Mouse (Mus musculus) forebrain, postnatal 0 days (tissue): ENCODE measurements around the gene Clasp2. TPM values are rescaled to one million over a fixed set of nuclear protein-coding genes. Genes with fewer than 3 reads are reported as not detected.

ENCODE experiments used
- ATAC-seq: fragments of 200-750 bp; cut with Nextera tagmentation; 2 replicates; pipeline ENCODE4 v1.8.0; 2017; ENCODE audit warnings: mild to moderate bottlenecking, moderate library complexity
- DNase-seq: peaks from one replicate; pipeline ENCODE4 v3.0.0-alpha.2; 2015
- H3K27ac ChIP-seq: fragments of 300-500 bp; sonication (generic); 2 replicates; pipeline ENCODE4 v1.5.1; 2014; ENCODE audit warnings: low read depth, mild to moderate bottlenecking, antibody characterized with exemption, low read length, moderate library complexity, mixed read lengths
- H3K27me3 ChIP-seq: fragments of 300-500 bp; sonication (generic); 2 replicates; pipeline ENCODE4 v1.6.1; 2014; ENCODE audit warnings: mild to moderate bottlenecking, low read length, mixed read lengths; ENCODE audit not compliant: insufficient read depth
- H3K36me3 ChIP-seq: fragments of 300-500 bp; sonication (generic); 2 replicates; pipeline ENCODE4 v1.6.1; 2014; ENCODE audit warnings: mild to moderate bottlenecking, moderate library complexity; ENCODE audit not compliant: insufficient read depth
- H3K4me1 ChIP-seq: fragments of 300-500 bp; sonication (generic); 2 replicates; pipeline ENCODE4 v1.6.1; 2014; ENCODE audit warnings: antibody characterized with exemption; ENCODE audit not compliant: insufficient read depth
- H3K4me2 ChIP-seq: fragments of 300-500 bp; sonication (generic); 2 replicates; pipeline ENCODE4 v1.6.1; 2014; ENCODE audit warnings: low read depth, mild to moderate bottlenecking, moderate library complexity
- H3K4me3 ChIP-seq: fragments of 300-500 bp; sonication (generic); 2 replicates; pipeline ENCODE4 v1.5.1; 2014; ENCODE audit warnings: low read depth, low read length, mixed read lengths
- H3K9ac ChIP-seq: fragments of 300-500 bp; sonication (generic); 2 replicates; pipeline ENCODE4 v1.6.1; 2014; ENCODE audit warnings: mild to moderate bottlenecking
- H3K9me3 ChIP-seq: fragments of 300-500 bp; sonication (generic); 2 replicates; pipeline ENCODE4 v1.6.1; 2016; ENCODE audit warnings: low read length
- CTCF ChIP-seq: sonication (generic); IDR thresholded peaks from 2 replicates; pipeline ENCODE4 v1.5.1; 2016; ENCODE audit warnings: antibody characterized with exemption, control low read depth, low read depth
- WGBS: fragments of 180-500 bp; shearing (Covaris S2); extraction: QIAGEN DNeasy Blood & Tissue Kit; methylation state at CpG from one replicate; pipeline ENCODE4 v1.1.7; 2014; 5-methylcytosine and 5-hydroxymethylcytosine counted together
- polyA plus RNA-seq: library from polyadenylated mRNA; unstranded; fragments of >200 nt; fragmentation: Nextera tagmentation; extraction: Ambion mirVana; gene quantifications from 2 replicates; pipeline ENCODE4 v1.2.1, GENCODE M21; 2015
- total RNA-seq: library from RNA; depleted of rRNA; stranded (reverse); fragments of >200 nt; gene quantifications from 2 replicates; pipeline ENCODE4 v1.2.3, GENCODE M21; 2014

The Clasp2 gene
- total and polyA plus RNA-seq, 2 experiments from 2014 or later: 95.6 to 278 TPM

DNA sequence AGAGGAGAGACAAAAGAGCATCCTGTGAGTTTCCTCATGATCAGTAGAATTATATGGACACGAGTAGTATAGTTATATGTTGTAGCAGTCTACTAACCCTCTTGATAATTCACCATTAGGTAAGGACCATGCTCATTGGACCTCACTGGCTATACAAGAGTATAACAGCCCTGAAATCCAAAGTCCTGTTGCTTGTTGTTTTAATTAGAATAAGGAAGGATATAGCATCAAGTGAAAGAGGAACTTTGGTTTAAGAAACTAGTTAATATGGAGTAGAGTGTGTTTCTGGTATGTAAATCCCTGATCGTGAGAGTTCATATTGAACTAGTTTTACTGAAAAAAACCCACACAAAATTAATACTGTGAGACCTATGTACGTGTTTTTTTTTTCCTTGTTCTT is 59.4 kb downstream of the Clasp2 start:
- Histone ChIP-seq H3K9me3 (no peaks in the 10 kb centered on the region), H3K27me3 (no peaks in the 10 kb centered on the region), H3K4me2 (no peak overlapping the region), H3K27ac (no peak overlapping the region), H3K4me1 (peaks cover 5% of the 10 kb centered on the region; the same call in 1 of the 2 replicates), H3K4me3 (no peak overlapping the region), H3K36me3 (no peaks in the 10 kb centered on the region), H3K9ac (no peak overlapping the region)
- no peak for TF ChIP-seq CTCF
- ATAC-seq (no peak), DNase-seq (no peak)
- 91% methylated on average over 3 of the region's 3 CpGs for WGBS

DNA sequence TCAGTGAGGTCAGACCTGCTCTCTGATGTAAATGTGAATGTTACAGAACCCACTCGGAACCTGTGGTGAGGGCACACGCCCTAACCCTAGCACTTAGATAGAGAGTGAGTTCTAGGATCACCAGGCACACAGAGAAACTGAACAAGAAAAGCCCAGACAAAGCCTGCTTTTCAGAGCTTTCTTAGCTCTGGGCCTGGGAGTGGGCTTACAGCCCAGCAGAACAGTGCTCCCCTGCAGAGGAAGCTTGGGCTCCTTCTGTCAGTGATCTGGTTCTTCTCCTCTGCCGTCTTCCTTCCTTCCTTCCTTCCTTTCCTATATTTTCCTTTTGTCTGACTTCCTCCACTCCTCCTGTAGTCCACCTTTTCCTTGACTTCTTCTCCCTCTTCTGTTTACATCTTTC is 61.5 kb downstream of the Clasp2 start:
- DNase-seq: no peak
- H3K4me3 ChIP-seq: no peak overlapping the region
- no peaks in the 10 kb centered on the region for H3K36me3 ChIP-seq
- 37% methylated on average over 3 of the region's 3 CpGs for WGBS
- H3K27me3 ChIP-seq: no peaks in the 10 kb centered on the region
- no peaks in the 10 kb centered on the region for H3K4me1 ChIP-seq
- no peak for ATAC-seq
- no peak for TF ChIP-seq CTCF
- H3K27ac ChIP-seq: no peak overlapping the region
- H3K9ac ChIP-seq: no peak overlapping the region
- no peak overlapping the region for H3K4me2 ChIP-seq
- no peaks in the 10 kb centered on the region for H3K9me3 ChIP-seq

DNA sequence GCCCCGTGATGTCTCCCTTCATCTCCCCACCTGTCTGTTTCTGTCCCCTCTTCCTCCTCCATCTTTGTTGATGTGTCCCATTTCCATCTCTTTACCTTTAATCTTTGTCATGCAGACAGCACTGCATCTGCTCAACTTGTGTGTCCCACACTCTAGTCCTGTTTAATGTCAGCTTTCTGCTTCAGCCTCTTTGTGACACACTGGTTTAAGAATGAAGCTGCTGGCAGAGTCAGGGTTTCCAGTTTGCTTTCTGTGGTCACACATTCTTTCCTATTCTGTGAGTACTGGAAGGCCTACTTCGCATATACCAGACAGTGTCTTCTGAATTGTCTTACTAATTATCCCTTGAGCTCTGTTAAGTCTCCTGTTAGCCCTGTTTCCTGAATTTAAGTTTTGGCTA is 62.5 kb downstream of the Clasp2 start:
- Histone ChIP-seq H3K9me3 (no peaks in the 10 kb centered on the region), H3K9ac (no peak overlapping the region), H3K36me3 (no peaks in the 10 kb centered on the region), H3K4me2 (no peak overlapping the region), H3K27me3 (no peaks in the 10 kb centered on the region), H3K27ac (no peak overlapping the region), H3K4me1 (no peaks in the 10 kb centered on the region), H3K4me3 (no peak overlapping the region)
- TF ChIP-seq CTCF: no peak
- ATAC-seq (no peak), DNase-seq (no peak)
- 79% methylated on average over 2 of the region's 2 CpGs for WGBS

DNA sequence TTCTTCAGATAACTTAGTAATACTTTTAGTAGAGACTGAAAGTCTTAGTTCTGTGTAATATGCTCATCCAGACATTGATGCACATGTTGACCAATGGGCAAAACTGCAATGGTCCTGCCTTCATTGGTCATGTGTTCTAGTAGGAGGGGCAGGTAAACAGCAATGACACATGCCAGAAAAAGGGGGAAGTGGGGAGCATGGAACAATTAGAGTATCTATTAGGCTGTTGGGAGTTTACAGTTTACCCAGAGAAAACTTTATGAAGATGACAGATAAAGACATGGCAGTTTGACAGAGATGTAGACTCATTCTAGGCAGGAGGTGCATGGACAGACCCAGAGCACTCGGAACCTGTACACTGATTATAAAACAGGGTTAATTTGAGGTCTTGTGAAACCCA is 64.1 kb downstream of the Clasp2 start:
- ATAC-seq: no peak
- H3K9ac ChIP-seq: no peak overlapping the region
- H3K27me3 ChIP-seq: no peaks in the 10 kb centered on the region
- TF ChIP-seq CTCF: no peak
- no peak overlapping the region for H3K27ac ChIP-seq
- no peaks in the 10 kb centered on the region for H3K4me1 ChIP-seq
- H3K4me3 ChIP-seq: no peak overlapping the region
- no peak overlapping the region for H3K4me2 ChIP-seq
- H3K36me3 ChIP-seq: no peaks in the 10 kb centered on the region
- no peak for DNase-seq
- 97% methylated on average over 1 of the region's 1 CpGs for WGBS
- no peaks in the 10 kb centered on the region for H3K9me3 ChIP-seq

DNA sequence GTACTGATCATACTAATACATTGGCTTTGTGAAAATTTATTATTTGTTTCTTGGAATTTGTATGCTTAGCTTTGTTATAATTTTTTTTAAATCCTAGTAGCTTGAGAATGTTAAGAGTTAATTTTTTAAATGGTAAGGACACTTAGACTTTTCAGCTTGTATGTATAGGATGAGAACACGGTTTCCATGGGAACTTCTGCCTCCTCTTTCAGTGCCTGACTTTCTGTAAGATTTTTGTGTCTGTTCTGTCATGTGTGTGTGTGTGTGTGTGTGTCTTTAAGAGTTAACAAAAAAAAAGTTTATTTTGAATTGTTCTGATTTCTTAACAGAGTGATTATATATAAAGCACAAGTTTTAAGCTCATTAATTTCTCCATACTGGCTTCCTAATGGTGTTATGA is 70.1 kb downstream of the Clasp2 start:
- Histone ChIP-seq H3K27me3 (no peaks in the 10 kb centered on the region), H3K27ac (peak overlapping the region; percentile 93), H3K4me3 (peak overlapping the region; percentile 49), H3K36me3 (no peaks in the 10 kb centered on the region), H3K4me2 (peak overlapping the region; percentile 51), H3K4me1 (peaks cover 15% of the 10 kb centered on the region), H3K9me3 (no peaks in the 10 kb centered on the region), H3K9ac (0 out of 2 replicates have a peak overlapping the region, but pooled peaks have one; percentile 19)
- WGBS: 25% methylated on average over 1 of the region's 1 CpGs
- ATAC-seq: no peak; the same call in 1 of the 2 replicates
- TF ChIP-seq CTCF: no peak
- DNase-seq: peak; percentile 49

DNA sequence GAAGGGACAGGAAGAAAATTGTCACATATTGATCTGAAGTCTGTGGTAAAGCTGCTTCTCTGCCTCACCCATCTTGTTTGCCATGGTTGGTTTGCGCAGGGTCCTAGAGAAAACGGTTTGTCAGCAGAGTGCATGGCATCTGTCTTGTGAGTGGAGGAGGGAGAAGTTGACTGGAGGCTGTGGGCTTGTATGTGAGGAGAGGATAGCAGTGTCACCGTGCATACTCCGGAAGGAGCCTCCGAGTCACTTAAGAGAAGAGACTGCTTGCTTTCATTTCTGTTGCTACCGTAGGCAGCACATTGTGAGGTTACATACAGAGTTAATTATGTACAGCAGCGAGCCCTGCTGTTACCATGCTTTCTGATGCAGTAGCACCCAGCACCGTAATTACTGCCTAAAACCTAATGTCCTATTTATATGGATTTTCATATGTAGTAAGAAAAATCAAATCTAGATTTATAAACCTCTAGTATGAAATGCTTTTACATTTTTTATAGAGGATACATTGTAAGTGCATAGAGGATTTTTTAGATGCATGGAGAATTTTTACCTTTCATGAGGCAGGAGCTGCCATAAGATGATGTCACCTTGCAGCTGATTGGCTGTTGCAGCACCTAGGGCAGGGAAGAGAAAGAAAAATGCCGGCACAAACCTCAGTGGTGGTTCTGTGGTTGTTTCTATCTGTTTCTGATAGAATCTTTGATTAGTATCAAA is 70.8 kb downstream of the Clasp2 start:
- peak overlapping the region; percentile 93 for H3K27ac ChIP-seq
- no peak for TF ChIP-seq CTCF
- H3K9ac ChIP-seq: peak overlapping the region; percentile 54
- peak overlapping the region; percentile 49 for H3K4me3 ChIP-seq
- no peaks in the 10 kb centered on the region for H3K9me3 ChIP-seq
- ATAC-seq: peak; percentile 96
- H3K36me3 ChIP-seq: no peaks in the 10 kb centered on the region
- H3K27me3 ChIP-seq: no peaks in the 10 kb centered on the region
- 5% methylated on average over 9 of the region's 9 CpGs for WGBS
- H3K4me1 ChIP-seq: peaks cover 15% of the 10 kb centered on the region
- peak; percentile 91 for DNase-seq
- H3K4me2 ChIP-seq: peak overlapping the region; percentile 51

DNA sequence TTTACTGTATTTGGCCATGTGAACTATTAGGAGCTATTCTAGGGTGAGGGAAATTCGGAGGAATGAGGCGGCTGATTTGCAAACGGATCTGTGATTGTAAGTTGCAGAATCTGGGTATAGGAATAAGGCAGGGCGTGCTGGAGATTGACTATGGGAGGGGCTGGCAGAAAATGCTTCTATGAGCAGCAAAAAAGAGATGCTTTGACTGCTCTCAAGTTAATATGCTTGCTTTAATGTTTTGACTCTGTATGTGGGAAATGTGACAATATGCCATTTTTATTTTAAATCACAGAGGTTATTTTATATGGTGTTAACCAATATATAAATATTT is 71.4 kb downstream of the Clasp2 start:
- Histone ChIP-seq H3K27me3 (no peaks in the 10 kb centered on the region), H3K36me3 (no peaks in the 10 kb centered on the region), H3K27ac (peak overlapping the region; percentile 93), H3K9me3 (no peaks in the 10 kb centered on the region), H3K4me2 (peak overlapping the region; percentile 51), H3K4me3 (peak overlapping the region; percentile 49), H3K9ac (peak overlapping the region; percentile 54), H3K4me1 (peaks cover 15% of the 10 kb centered on the region)
- no peak for DNase-seq
- WGBS: 21% methylated on average over 4 of the region's 4 CpGs
- peak; percentile 60; the same call in 1 of the 2 replicates for ATAC-seq
- no peak for TF ChIP-seq CTCF
